Mouse (Mus musculus) ES-CJ7 (cell line): ENCODE measurements around the gene Baz1a.

Experiments used
- DNase-seq: peaks from one replicate; pipeline ENCODE4 v3.0.0; 2011; ENCODE audit warnings: low read depth, low spot score

The Baz1a gene

DNA sequence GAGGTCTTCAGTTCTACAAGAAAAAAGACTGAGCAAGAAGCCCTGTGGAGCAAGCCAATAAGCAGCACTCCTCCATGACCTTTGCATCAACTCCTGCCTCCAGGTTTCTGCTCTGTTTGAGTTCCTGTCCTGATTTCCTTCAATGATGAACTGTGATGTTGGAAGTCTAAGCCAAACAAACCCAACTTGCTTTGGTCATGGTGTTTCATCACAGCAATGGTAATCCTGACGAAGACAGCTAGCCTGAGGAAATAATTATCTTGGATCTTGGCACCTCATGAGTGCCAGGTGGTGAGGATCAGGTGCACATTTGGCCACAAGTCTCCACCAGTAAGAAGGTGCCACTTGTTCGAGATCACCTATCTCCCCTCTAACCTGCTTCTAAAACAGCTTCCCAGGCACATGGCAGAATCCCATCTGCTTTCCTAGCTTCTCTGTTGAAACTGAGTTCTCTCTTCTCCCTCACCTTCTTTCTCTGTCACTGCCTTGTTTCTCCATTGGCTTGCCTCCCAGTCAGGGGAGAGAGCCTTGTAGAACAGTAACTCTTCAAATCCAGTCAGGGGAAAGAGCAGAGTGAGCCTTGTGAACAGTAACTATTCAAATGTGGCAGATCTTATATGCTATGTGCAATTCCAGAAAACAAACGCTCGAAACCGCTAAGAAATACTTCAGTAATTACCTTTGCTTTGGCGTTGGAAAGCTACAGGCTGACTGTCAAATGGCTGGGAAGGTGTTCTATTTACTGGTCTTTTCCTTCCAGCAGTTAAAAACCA lies at the start of gene Baz1a:
TSS of gene Baz1a (minus strand) at position 723 of the 773 bp plus-strand sequence.
- no peak for DNase-seq

DNA sequence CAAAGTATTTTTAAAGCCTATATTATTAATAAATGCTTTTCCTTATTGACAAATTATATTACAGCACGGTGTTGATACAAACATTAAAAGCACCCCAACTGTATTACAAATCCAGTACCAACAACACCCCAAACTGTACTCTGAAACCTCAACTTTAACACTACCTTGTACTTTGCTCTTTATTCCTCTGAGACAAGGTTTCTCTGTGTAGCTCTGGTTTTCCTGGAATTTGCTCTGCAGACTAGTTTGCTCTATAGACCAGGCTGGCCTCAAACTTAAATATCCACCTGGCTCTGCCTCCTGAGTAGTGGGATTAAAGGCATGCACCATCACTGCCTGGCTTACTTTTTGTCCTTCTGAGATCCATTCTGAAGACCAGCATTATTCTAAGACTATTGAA lies 48.0 kb upstream of the Baz1a start:
- DNase-seq = no peak

DNA sequence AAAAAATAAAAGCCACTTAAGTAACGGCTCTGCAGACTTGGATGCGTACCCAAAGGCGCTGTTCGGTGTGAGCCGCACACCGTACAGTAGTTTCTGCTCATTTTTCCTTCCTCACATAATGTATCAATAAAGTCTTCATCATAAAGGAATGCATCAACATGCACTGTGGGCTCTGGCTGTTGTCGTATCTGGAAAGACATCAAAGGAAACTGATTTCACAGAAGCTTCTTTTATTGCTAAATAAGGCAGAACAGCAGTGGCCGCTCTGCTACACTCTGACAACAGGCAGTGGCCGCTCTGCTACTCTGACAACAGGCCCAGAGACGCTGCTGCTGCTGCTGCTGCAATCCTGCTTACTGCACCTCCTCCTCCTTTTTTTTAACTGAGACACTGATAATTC lies 46.9 kb upstream of the Baz1a start:
- DNase-seq = no peak

DNA sequence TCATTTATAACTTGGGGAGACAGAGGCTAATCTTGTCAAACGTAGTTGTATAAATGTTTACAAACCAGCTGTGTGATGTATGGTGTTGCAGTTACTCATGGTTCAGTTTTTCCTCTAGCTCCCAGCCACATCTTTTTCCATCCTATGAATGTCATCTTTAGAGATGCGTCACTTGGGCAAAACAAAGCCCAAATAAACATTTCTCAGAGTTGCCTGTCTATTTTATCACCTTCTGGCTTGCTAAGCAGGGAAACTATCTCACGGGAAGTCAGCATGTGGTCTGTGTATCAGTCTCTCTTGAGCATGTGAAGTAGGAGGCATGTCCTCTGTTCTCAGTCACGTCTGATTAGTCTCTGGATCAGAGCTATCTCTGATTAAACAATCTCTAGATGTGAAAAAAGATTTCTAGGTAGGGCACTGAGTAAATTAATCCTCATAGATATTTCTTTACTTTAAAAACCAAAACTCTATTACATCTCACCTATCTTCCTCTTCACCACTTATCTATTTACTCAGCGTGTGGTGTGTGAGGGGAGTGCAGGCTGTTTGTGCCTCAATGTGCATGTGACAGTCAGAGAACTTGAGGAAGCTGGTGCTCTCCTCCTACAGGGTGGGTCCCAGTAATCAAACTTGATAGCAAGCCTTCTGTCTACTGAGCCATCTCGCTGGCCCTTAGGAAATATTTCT lies 46.2 kb upstream of the Baz1a start:
- no peak for DNase-seq

DNA sequence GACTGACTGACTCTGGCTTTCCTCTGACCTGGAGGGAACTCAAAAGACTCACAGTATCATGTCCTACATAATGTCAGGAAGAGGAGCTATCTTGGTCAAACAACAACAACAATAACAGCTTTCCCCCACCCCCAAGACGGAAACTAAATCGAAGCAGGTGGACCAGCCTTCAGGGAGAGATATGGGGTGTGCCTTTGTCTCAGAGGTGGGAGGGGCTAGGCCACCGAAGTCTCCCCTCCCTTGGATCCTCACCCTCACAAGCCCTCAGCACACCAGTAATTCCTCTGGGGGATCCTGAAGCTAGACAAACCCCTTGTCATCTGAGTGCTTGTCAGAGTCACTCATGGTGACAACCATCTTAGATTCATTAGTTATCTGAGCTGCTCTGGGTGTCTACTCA lies 45.7 kb upstream of the Baz1a start:
- no peak for DNase-seq

DNA sequence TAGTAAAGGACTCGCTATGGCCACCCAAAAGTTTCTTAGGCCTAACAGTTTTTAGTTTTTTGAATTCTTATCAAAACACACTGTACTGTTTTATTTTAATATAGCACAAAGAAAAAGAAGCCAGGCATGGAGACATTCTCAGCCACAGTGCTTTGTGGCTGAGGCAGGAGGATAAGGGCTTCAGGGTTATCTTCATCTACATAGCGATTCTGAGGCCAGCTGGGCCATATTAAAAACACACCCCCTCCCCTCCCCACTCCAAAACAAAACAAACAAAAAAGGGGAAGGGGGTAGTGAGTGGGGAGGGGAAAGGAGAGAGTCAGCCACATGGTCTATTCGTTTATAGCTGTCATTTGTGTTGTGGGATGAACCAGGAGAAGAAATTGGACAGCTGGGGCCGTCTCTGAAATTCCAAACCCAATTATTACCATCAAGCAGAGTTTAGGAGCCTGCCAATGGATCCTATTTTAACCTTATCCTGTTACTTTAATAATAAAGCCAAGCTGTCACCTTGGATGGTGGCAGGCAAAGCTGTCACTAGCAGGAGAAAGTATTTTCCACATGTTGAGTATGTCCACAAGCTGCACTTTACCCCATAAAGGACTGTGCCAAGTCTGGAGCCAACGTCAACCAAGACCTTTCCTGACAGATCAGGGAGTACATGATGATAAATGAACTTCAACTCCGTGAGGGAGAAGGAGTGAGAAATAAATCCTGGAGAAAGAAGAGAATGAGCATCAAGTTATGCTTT lies 44.9 kb upstream of the Baz1a start:
- DNase-seq = no peak

DNA sequence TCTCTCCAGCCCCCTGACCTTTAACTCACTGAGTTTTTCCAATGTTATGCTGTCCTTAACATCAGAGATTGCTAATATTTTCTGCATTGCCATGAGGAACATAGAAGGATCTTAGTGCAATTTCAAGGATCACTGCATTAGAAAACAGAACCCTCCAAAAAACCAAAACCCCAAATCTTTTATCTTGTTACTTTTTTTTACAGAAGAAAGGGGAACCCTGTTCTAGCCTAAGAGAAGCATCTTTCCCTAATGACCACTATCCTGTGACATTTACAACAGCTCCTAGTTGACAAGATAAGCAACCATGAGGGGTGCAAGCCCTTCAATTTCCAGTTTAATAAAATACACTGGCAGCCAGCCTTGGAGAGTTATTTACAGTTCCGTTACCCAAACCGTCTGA lies 42.6 kb upstream of the Baz1a start:
- no peak for DNase-seq

DNA sequence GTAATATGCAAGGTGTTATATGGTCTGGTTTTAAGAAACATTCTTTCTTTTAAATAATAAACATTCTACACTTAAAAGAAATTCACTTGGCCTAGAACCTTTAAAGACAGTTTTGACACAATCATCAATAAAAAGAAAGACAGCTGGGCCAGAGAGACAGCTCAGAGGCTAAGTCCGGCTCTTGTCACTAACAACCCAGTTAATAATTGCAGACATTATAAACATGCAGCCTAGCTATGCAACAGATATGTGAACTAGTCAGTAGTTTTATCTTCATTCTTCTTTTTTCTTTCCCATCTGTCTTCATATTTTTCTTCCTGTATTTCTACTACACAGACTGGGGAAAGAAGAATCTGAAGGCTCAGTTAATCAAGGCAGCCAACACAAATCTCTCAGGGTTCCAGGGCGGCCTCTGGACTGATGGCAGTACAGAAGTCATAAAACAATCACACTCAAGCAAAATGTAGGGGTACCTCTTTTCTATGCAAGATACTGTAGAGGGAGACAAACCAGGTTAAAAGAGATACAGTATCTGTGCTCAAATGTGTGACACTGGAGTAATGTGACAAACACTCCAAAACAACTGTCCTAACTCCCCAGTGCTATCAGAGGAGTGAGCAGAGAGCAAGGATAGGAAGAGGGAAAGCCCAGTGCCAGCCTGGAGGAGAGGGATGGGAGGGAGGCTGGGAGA lies 40.5 kb upstream of the Baz1a start:
- no peak for DNase-seq

DNA sequence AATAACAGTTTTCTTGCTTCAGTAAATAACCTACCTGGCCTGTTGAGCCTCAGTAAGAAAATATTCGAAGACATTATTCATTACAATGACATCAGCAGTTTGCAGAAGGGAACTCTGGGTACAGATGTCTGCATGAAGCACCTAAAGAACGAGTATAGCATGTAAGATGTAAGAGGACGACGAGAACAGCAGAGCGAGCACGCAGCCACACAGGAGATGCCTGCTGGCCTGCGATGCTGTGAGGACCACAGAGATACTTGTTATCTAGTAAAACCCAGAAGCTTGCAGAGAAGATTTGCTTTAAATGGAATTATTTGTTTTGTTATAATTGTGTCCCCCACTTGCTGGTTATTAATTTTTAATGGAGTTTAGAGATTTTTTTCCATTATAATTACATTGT lies 39.1 kb upstream of the Baz1a start:
- DNase-seq = no peak

DNA sequence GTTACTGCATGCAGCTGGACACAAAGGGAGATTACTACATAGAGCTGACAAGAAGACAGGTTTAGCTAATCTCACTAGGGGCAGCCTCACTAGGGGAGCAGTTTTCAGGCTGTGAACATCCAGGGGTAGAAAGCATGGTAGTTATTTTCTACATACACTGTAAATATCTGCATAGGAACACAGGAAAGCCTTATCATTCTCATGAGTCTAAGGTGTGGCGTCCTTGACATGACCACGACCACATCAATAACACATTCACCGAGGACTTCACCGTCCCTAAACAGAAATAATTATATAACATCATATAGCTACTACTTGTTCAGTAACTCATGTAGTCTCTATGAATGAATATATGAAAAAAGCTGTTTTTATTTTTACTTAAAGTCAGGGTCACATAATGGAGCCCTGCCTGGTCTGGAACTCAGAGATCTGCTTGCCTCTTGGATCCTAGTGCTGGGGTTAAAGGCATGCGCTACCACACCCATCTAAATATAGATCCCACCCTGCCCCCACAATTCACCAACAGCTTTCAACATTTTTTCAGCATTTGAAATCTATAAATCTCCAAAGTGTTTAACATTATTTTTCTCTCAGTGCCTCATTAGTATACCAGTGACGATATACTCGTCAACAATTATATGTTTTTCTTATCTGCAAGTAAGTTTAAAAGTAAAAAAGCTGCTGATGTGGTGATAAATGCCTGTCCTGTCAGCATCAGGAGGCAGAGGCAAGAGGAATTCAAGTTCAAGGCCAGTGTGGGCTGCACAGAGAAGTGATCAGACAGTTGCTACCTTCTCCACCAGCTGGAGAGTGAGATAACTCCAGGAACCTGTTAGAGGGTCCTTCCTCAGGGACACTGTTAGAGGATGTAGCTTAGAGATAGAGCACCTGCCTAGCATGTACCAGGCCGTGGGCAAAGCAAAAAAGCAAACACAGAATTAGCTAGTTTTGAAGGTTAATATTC lies 37.3 kb upstream of the Baz1a start:
- DNase-seq = no peak

DNA sequence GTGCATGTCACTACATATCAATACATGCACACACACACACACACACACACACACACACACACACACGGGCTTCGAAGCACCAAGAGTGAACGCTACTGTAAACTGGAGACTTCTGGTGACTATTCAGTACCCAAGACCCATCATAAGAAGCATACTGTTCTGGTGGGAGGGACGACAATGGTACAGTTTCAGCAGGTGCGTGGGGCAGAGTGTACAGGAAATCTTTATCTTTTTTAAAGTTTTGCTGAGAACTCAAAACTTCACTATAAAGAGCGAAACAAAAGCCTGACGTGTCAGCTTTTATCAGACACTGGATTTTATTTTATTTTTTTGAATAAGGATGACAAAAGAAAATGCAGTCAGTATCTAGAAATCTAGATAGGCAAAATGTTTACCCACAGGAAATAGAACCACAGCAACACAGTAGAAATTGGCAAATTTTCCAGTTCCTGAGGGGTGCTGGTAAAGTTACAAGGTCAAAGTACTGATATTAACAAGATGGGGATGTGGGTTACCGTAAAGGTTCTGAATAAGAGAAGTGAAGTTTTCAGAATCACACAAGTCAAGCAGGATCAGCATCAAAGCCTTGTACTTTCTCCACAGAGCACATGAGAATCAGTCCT lies 35.7 kb upstream of the Baz1a start:
- DNase-seq = no peak

DNA sequence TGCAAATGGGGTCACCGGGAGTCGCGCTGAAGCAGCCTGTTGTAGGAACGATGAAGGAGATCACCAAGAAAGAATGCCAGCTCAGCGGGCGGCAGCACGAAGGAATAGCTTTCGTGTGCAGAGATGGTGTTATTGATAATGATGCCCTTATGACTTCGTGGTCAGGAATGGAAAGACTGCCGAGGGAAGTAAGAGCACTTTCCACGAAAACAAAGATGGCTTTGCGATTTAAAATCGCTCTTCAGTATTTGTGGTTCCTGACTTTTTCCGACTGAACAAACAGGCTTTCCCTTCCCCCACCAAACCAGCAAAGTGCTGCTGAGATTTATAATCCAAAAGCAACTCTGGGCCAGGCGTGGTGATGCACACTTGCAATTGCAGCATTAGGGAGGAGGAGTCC lies 26.9 kb upstream of the Baz1a start:
- DNase-seq = no peak

DNA sequence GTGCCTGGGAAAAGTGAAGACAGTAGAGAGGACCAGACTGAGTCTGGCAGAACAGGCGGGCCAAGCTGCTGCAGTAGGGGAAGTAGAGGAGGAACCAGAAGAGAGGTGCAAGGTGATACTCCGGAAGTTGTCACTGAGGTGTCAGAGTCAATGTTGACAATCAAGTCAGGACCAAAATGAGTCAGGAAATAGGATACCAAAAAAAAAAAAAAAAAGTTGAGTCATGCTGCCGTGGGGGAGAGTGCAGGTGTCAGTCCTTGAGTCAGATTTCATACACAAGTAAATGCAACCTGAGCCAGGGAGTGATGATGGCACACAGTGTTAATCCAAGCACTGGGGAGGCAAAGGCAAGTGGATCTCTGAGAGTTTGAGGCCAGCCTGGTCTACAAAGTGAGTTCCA lies 12.9 kb upstream of the Baz1a start:
- DNase-seq = no peak

DNA sequence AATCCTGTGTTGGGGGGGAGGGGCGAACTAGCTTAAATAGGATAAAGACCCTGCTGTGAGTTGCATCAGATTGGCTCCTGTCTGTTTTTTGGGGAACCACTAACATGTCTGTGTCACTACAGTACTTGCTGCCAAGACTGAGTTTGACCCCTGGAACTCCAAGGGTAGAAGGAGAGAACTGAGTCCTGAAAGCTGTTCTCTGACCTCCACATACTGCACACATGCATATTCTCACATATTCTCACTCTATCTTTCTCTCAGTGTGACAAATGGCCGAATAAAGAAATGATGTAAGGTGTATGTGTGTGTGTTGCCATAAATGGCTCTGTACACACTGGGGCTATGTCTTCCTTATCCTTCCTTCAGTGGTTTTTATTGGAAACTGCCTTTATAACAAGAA lies 9.1 kb upstream of the Baz1a start:
- DNase-seq = no peak

DNA sequence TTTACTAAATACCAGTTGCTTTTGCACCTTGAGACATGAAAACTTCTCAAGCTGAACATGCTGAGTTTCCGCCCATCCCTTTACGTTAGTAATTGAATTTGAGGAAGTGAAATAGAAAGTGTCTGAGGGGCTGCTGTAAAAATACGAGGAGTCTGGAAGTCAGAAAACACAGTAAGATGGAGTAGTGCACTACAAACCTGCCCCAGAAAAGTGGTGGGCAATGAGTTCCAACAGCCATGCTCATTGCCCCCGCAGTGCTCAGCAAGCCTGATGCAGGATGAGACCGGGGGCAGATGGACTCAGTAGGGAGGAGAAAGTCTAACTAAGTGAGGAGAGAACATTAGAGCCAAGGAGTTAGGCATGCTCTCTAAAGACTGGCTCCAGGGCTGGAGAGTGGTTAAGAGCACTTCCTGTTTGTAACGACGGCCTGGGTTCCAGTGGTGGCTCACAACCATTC lies 5.3 kb upstream of the Baz1a start:
- DNase-seq = no peak

DNA sequence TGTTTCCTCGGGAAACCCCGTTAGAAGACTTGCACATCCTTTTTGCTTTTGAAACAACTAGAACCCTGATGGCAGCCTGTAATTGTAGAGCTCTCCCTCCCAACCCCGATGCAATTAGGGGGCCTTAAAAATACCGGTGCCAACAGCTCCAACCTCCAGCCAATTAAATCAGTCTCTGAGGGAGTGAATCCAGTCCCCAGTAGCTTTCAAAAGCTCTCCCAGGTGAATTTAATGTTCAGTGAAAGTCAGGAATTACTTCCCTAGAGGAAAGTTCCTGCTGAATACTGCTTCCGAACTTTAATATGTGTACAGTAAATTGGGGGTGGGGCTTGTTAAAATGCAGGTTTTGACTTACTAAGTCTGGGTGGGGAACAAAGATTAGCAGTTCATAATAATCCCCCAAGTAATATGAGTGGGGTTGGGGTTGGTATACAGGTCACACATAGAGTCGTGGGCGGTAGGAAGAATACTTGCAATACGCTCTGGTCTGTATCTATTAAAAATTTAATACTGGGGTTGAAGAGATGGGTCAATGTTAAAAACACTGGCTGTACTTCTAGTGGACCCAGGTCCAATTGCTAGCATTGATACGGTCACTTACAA lies 3.1 kb upstream of the Baz1a start:
- DNase-seq = no peak

DNA sequence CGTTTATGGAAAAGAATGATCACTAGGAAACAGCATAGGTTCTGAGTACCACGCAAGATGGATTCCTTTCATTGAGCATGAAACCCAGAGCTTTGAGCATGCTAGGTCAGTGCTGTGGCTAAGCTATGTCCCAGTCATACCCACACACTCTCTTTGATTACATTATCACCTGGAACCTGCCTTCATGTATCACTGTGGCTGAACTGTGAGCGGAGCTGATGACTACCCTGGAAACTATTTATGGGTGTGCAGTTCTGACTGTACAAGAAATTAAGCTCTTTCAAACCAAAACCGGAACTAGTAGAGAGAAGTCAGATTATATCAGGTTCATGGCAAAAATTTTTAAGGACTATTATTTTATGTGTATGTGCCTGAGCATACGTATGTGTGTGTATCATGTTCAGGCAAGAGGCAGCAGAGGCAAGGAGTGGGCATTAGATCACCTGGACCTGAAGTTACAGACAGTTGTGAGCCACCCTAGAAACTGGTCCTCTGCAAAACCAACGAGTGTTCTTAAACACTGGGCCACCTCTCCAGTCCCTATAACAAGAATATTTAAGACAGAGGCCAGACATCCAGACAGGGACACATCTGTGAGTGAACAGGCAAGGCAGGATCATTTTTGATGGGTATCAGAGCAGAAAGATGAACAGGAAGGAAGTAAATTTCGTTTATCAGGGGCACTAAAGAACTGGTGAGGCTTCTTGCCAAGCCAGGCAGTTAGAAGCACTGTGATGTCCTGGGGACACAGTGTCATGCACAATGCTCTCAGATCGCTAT lies 2.4 kb upstream of the Baz1a start:
- no peak for DNase-seq

DNA sequence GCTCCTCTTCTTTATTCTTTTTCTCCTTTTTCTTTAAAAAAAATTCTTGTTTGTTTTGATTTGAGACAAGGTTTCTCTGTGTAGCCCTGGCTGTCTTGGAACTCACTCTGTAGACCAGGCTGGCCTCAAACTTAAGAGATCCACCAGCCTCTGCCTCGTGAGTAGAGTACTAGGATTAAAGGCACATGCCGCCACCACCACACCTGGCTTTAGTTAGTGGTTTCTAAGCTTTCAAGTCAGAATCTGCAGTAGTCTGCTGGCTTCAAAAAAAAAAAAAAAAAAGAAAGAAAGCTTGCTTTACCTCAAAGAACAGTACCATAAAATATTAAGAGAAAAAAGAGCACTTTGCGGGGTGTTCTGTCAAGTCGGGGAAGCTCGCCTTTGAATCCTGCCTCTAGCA lies 1.3 kb upstream of the Baz1a start:
- no peak for DNase-seq

DNA sequence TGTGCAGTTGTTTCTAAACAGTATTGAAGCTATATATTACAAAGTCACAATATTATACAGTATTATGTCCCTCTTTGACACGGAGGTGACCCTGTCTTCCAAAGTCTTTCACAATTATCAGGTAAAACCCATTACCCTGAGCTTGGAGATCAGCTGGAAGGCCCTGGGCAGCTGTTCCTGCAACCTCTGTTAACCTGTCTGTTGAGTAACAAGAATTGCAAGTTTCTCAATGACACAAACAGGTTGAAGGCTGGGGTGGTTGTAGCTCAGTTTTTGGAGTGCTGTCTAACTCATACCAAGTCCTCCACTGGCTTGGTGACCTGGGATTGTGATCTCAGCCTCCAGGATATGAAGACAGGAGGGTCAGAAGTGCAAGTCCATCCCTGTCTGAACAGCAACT lies 1.1 kb downstream of the Baz1a start:
- DNase-seq = no peak
